Mouse (Mus musculus) hindbrain, embryonic 11.5 days (tissue): ENCODE results near the gene Polr2c. TPM values are rescaled to one million over a fixed set of nuclear protein-coding genes. Genes with fewer than 3 reads are reported as not detected.

Experiments used
- ATAC-seq: fragments of 200-750 bp; cut with Nextera tagmentation; 2 replicates; pipeline ENCODE4 v1.8.0; 2017; ENCODE audit warnings: mild to moderate bottlenecking, moderate TSS enrichment, moderate library complexity; ENCODE audit not compliant: low FRiP score
- DNase-seq: peaks from one replicate; pipeline ENCODE4 v3.0.0-alpha.2; 2015; ENCODE audit warnings: low spot score
- H3K27ac ChIP-seq: fragments of 300-500 bp; sonication (generic); 2 replicates; pipeline ENCODE4 v1.5.1; 2014; ENCODE audit warnings: mild to moderate bottlenecking, low read depth, low read length
- H3K27me3 ChIP-seq: fragments of 300-500 bp; sonication (generic); 2 replicates; pipeline ENCODE4 v1.6.1; 2014; ENCODE audit warnings: mild to moderate bottlenecking, low read length, moderate library complexity, mixed read lengths; ENCODE audit not compliant: control insufficient read depth, insufficient read depth
- H3K36me3 ChIP-seq: fragments of 300-500 bp; sonication (generic); 2 replicates; pipeline ENCODE4 v1.6.1; 2014; ENCODE audit warnings: mild to moderate bottlenecking, low read length, moderate library complexity, mixed read lengths; ENCODE audit not compliant: control insufficient read depth, insufficient read depth
- H3K4me1 ChIP-seq: fragments of 300-500 bp; sonication (generic); replicated peaks from 2 replicates; pipeline ENCODE4 v1.6.1; 2014; ENCODE audit warnings: low read length, mixed read lengths; ENCODE audit not compliant: control insufficient read depth, insufficient read depth
- H3K4me2 ChIP-seq: fragments of 300-500 bp; sonication (generic); replicated peaks from 2 replicates; pipeline ENCODE4 v1.6.1; 2014; ENCODE audit warnings: mild to moderate bottlenecking, low read depth, low read length
- H3K4me3 ChIP-seq: fragments of 300-500 bp; sonication (generic); 2 replicates; pipeline ENCODE4 v1.5.1; 2014; ENCODE audit warnings: low read depth, low read length
- H3K9ac ChIP-seq: fragments of 300-500 bp; sonication (generic); 2 replicates; pipeline ENCODE4 v1.6.1; 2014; ENCODE audit warnings: low read depth, low read length
- H3K9me3 ChIP-seq: fragments of 300-500 bp; sonication (generic); 2 replicates; pipeline ENCODE4 v1.6.1; 2016; ENCODE audit warnings: low read length; ENCODE audit not compliant: control insufficient read depth
- WGBS: fragments of 180-500 bp; shearing (Covaris S2); extraction: QIAGEN DNeasy Blood & Tissue Kit; methylation state at CpG from one replicate; pipeline ENCODE4 v1.1.7; 2014; 5-methylcytosine and 5-hydroxymethylcytosine counted together
- polyA plus RNA-seq: library from polyadenylated mRNA; unstranded; fragments of >200 nt; fragmentation: Nextera tagmentation; extraction: Ambion mirVana; gene quantifications from 2 replicates; pipeline ENCODE4 v1.2.1, GENCODE M21; 2014

Gene Polr2c
- polyA plus RNA-seq, 1 experiment from 2014 or later: 159 TPM

DNA sequence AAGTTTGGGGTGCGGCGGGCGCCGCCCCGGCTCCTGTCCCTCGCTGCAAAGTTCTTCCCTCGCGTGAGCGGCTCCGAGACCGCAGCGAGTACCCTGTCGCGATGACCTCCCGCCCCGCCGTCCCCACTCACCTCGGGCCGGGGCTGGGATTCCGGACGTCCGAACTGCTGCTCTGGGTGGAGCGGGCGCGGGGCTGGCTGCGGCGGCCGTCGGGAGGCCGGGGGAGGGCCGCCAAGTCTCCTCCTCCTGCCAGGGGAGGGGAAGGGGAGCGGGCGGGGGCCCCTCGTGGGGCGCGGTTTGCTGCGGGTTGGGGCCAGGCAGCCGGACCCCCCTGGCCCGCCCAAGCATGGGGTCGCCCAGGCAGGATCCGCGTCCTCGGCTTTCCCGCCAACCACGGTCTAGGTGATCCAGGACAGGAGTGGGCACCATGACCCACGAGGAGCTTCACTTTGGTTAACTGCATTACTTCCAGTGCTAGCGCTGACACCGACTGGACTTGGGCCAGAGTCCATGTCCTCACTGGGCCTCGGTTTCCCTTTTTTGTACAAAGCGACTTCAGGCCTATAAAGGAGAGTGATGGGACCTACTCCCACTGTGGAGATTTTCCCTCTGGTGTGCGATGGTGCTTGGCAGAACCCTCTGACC, 60.7 kb downstream of the Polr2c start, which contains the start of gene Ccdc102a:
Gene Ccdc102a (minus strand): TSS at position 248 of the 645 bp plus-strand sequence.
- Histone ChIP-seq H3K4me2 (peak within 1 kb of the TSS; percentile 84), H3K4me1 (peaks cover 5% of the 10 kb centered on the region; the same call in 1 of the 2 replicates), H3K36me3 (no peaks in the 10 kb centered on the region), H3K9me3 (no peaks in the 10 kb centered on the region), H3K4me3 (peak within 1 kb of the TSS; percentile 70), H3K9ac (peak within 1 kb of the TSS; percentile 77), H3K27me3 (peaks cover 13% of the 10 kb centered on the region), H3K27ac (0 out of 2 replicates have a peak within 1 kb of the TSS, but pooled peaks have one; percentile 39)
- 3% methylated on average over 36 of the region's 51 CpGs for WGBS
- ATAC-seq: peak; percentile 44
- DNase-seq: peak; percentile 63

DNA sequence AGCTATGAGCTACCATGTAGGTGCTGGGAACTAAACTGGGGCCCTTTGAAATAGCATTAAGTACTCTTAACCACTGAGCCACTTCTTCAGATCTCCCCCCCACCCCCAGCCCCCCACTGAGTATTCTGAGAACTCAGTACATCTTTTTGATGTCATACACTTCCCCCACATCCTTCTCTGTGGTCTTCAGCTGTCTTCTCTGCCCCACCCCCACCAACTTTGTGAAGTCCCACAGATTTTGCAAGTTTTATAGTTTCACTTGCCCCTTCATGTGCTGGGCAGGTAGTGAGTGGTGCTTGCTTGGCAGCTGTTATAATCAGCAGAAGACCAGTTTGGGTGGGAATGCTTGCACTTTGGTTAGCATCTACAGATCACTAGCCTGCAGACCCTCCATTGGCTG, 62.0 kb downstream of the Polr2c start:
- ATAC-seq: no peak
- Histone ChIP-seq H3K4me3 (no peak overlapping the region), H3K9ac (no peak overlapping the region), H3K36me3 (no peaks in the 10 kb centered on the region), H3K4me1 (peaks cover 2% of the 10 kb centered on the region; the same call in 1 of the 2 replicates), H3K27me3 (peaks cover under 1% of the 10 kb centered on the region; the same call in 1 of the 2 replicates), H3K4me2 (no peak overlapping the region), H3K27ac (no peak overlapping the region), H3K9me3 (no peaks in the 10 kb centered on the region)
- DNase-seq: no peak

DNA sequence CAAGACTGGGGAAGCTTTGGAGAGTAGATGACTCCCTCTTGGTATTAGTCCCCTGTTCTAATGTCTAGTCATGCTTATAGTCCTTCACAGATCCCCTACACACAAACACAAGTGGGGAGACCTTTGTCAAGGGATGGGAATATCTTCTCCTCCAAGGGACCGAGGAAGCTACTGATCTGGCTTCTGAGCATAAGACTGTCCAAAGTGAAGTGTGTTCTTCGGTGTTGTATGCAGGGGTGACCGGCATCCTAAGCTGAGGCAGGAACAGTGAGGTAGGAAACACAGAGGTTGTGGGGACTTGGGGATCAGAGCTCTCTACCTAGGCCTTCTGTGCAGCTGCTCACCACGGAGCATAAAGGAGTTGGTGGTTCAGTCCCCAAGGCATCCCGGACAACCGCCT, 64.9 kb downstream of the Polr2c start:
- no peak overlapping the region for H3K27ac ChIP-seq
- ATAC-seq (no peak), DNase-seq (no peak)
- no peaks in the 10 kb centered on the region; the same call in 1 of the 2 replicates for H3K4me1 ChIP-seq
- no peak overlapping the region for H3K9ac ChIP-seq
- H3K27me3 ChIP-seq: no peaks in the 10 kb centered on the region
- no peak overlapping the region for H3K4me2 ChIP-seq
- 65% methylated on average over 6 of the region's 6 CpGs for WGBS
- H3K4me3 ChIP-seq: no peak overlapping the region
- no peaks in the 10 kb centered on the region for H3K36me3 ChIP-seq
- no peaks in the 10 kb centered on the region for H3K9me3 ChIP-seq

DNA sequence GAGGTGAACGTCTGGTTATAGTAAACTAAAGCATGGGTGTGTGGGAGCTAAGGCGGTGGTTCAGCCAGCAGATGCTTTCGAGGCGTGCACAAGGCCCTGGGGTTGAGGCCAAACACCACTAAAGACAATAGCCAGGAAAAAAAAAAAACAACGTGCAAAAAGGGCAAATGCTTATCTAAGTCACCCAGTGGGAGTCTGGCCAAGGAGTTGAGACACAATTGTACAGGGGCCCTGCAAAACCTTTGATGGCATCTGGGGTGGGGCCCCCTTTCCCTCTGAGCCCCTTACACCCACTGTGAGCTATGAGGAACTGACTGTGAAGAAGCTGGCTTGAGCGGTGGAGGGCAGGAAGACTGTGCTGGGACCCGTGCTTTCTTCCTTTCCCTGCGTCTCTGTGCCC, 65.4 kb downstream of the Polr2c start:
- no peak overlapping the region for H3K9ac ChIP-seq
- H3K9me3 ChIP-seq: no peaks in the 10 kb centered on the region
- H3K4me1 ChIP-seq: no peaks in the 10 kb centered on the region; the same call in 1 of the 2 replicates
- DNase-seq: no peak
- no peak overlapping the region for H3K4me2 ChIP-seq
- no peak overlapping the region for H3K27ac ChIP-seq
- no peaks in the 10 kb centered on the region for H3K36me3 ChIP-seq
- no peak for ATAC-seq
- H3K4me3 ChIP-seq: no peak overlapping the region
- H3K27me3 ChIP-seq: no peaks in the 10 kb centered on the region
- 27% methylated on average over 8 of the region's 8 CpGs for WGBS

Other genes with a start within 250 kb of the Polr2c start
- 65.2 and 94.5 TPM in 2 replicates for gene Arl2bp, start 190.8 kb upstream of the Polr2c start, polyA plus RNA-seq
- gene Pllp, start 161.2 kb upstream of the Polr2c start, polyA plus RNA-seq: 0.25 and 0.63 TPM in 2 replicates
- gene Ccl22, start 111.9 kb upstream of the Polr2c start, polyA plus RNA-seq: not detected in 2 replicates
- gene Cx3cl1, start 85.4 kb upstream of the Polr2c start, polyA plus RNA-seq: 9.9 and 10.9 TPM in 2 replicates
- gene Ccl17, start 47.0 kb upstream of the Polr2c start, polyA plus RNA-seq: not detected in 2 replicates
- 52.3 and 55.0 TPM in 2 replicates for gene Coq9, start 19.1 kb upstream of the Polr2c start, polyA plus RNA-seq
- 124 and 145 TPM in 2 replicates for gene Ciapin1, start 19.1 kb upstream of the Polr2c start, polyA plus RNA-seq
- 13.5 and 14.7 TPM in 2 replicates for gene Dok4, start 18.9 kb downstream of the Polr2c start, polyA plus RNA-seq
- 18.5 and 19.2 TPM in 2 replicates for gene Ccdc102a, start 60.6 kb downstream of the Polr2c start, polyA plus RNA-seq
- 0.14 TPM in 2 replicates for gene Adgrg5, start 66.2 kb downstream of the Polr2c start, polyA plus RNA-seq
- gene Adgrg1, start 117.3 kb downstream of the Polr2c start, polyA plus RNA-seq: 138 and 160 TPM in 2 replicates
- 2.5 and 4.7 TPM in 2 replicates for gene Adgrg3, start 160.2 kb downstream of the Polr2c start, polyA plus RNA-seq
- 1.0 and 1.2 TPM in 2 replicates for gene Drc7, start 197.7 kb downstream of the Polr2c start, polyA plus RNA-seq
- gene Katnb1, start 223.7 kb downstream of the Polr2c start, polyA plus RNA-seq: 24.8 and 30.0 TPM in 2 replicates